34 mouse cellular contexts compared by ENCODE assay signal in the genomic region with DNA sequence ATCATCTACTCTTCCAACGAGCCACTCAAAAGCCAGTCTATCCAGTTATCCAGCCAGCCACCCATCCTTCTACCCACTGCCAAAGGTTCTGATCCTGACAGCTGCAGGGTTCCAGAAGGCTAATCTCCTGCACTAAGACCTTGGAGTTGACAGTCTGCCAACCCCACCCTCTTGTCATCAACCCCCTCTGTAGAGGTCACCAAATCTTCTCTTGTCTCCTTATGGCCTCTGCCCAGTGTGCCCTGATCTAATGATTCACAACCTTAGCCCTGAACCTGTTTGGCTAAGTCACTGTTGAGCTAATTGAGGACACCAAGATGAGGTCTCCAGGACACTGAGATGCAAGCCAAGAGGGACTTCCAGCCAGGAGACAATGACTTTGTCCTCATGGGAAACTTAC. TPM values are rescaled to one million over a fixed set of nuclear protein-coding genes. Genes with fewer than 3 reads are reported as not detected.
A peak's percentile ranks its signal among the peaks of the same experiment; 100 is the strongest.
DNase-seq lines count a peak whose midpoint lies in the region; ATAC-seq lines count a peak whose summit lies in the region.
"Had no signal": no experiment of that assay in that cellular context is flagged by ENCODE, and none has a peak within 500 bp of the region (broad histone marks: within the 10 kb centered on the region; RNA-seq: fewer than 3 reads in every experiment).

No protein-coding gene starts in this region.

- peaks cover 3% of the 10 kb centered on the region; the same call in 1 of the 2 replicates for H3K27me3 ChIP-seq in kidney, embryonic 15.5 days
- H3K27me3 ChIP-seq: embryonic facial prominence, embryonic 12.5 days; hindbrain, embryonic 15.5 days; intestine, embryonic 15.5 days; neural tube, embryonic 12.5 days had no signal

- ATAC-seq in cerebellum, adult (ENCODE audit: insufficient number of reproducible peaks, low FRiP score, low TSS enrichment) = no peak
- no peak for ATAC-seq in kidney, embryonic 15.5 days (replicated peaks; ENCODE audit: low FRiP score)
- peak; percentile 76 for ATAC-seq in erythroid progenitor cell, adult 5-6 weeks (replicated peaks; ENCODE audit: low FRiP score, poor library complexity, severe bottlenecking)
- peak; percentile 70 for ATAC-seq in megakaryocyte-erythroid progenitor cell, adult 5-6 weeks (replicated peaks; ENCODE audit: low FRiP score, low TSS enrichment, poor library complexity, severe bottlenecking)
- ATAC-seq: forebrain, embryonic 14.5 days; intestine, embryonic 15.5 days had no signal

- H3K9ac ChIP-seq in kidney, embryonic 15.5 days = no peak overlapping the region
- H3K9ac ChIP-seq: embryonic facial prominence, embryonic 12.5 days; hindbrain, embryonic 15.5 days; intestine, embryonic 15.5 days; limb, embryonic 15.5 days; lung, embryonic 14.5 days; neural tube, embryonic 12.5 days had no signal

- H3K4me3 ChIP-seq in kidney, embryonic 15.5 days (replicated peaks) = no peak overlapping the region
- H3K4me3 ChIP-seq: embryonic facial prominence, embryonic 12.5 days; hindbrain, embryonic 15.5 days; intestine, embryonic 15.5 days; limb, embryonic 15.5 days; megakaryocyte, embryonic 14.5 days; neural tube, embryonic 12.5 days had no signal

- no peak overlapping the region for H3K4me2 ChIP-seq in kidney, embryonic 15.5 days
- H3K4me2 ChIP-seq: embryonic facial prominence, embryonic 12.5 days; heart, embryonic 11.5 days; hindbrain, embryonic 15.5 days; intestine, embryonic 15.5 days; limb, embryonic 15.5 days; lung, embryonic 14.5 days; neural tube, embryonic 12.5 days had no signal

- no peak overlapping the region for H3K27ac ChIP-seq in kidney, embryonic 15.5 days
- H3K27ac ChIP-seq: embryonic facial prominence, embryonic 12.5 days; hindbrain, embryonic 15.5 days; intestine, embryonic 15.5 days; limb, embryonic 15.5 days; neural tube, embryonic 12.5 days had no signal

- H3K4me1 ChIP-seq in kidney, embryonic 15.5 days = 0 out of 2 replicates have a peak, but pooled peaks cover 4% of the 10 kb centered on the region
- H3K4me1 ChIP-seq: embryonic facial prominence, embryonic 12.5 days; hindbrain, embryonic 15.5 days; limb, embryonic 15.5 days; neural tube, embryonic 12.5 days had no signal

- WGBS in kidney, embryonic 15.5 days = 89% methylated on average over 1 of the region's 1 CpGs

- no peaks in the 10 kb centered on the region for H3K36me3 ChIP-seq in kidney, embryonic 15.5 days
- H3K36me3 ChIP-seq: embryonic facial prominence, embryonic 12.5 days; G1E; hindbrain, embryonic 15.5 days; intestine, embryonic 15.5 days; limb, embryonic 15.5 days; neural tube, embryonic 12.5 days had no signal

- DNase-seq in cerebellum, adult 9-10 months = peak; percentile 61
- peak; percentile 63 for DNase-seq in kidney, adult 9 months
- DNase-seq in embryo, embryonic 11 days = no peak
- DNase-seq: adrenal gland, adult 8-10 months; B cell, adult 2 months; kidney, postnatal 4 days; left cerebral cortex, postnatal 4 days; lung, embryonic 14.5 days; midbrain, embryonic 14.5 days; retina, postnatal 1 day; right cerebral cortex, postnatal 25 days; thymus, postnatal 14 days had no signal

- no peaks in the 10 kb centered on the region for H3K9me3 ChIP-seq in kidney, embryonic 15.5 days (replicated peaks)
- H3K9me3 ChIP-seq: embryonic facial prominence, embryonic 12.5 days; G1E; hindbrain, embryonic 15.5 days; intestine, embryonic 15.5 days; limb, embryonic 15.5 days; neural tube, embryonic 12.5 days had no signal

RNA-seq across cellular contexts. Expression of gene Cabp2, which starts 1.8 kb away (rescaled TPM):
- 0.22 and 0.84 TPM in 2 replicates for polyA plus RNA-seq in kidney, embryonic 15.5 days (2015; fragmentation: Nextera tagmentation; extraction: Ambion mirVana)
- not detected in 2 replicates for total RNA-seq in erythroid progenitor cell, adult 5-6 weeks (2015; ENCODE audit: low replicate concordance)
- not detected in 2 replicates for total RNA-seq in erythroid progenitor cell, adult 5-6 weeks (2017; ENCODE audit: low replicate concordance)
- not detected in 2 replicates for total RNA-seq in megakaryocyte-erythroid progenitor cell, adult 5-6 weeks (2014; fragmentation: Nextera tagmentation)
- total RNA-seq in megakaryocyte-erythroid progenitor cell, adult 5-6 weeks (2017) = not detected in 2 replicates
- total RNA-seq: adrenal gland, adult 8-10 months; CH12.LX; G1E; gastrocnemius, adult 8-10 months; hematopoietic stem cell, adult 5-6 weeks; left cerebral cortex, adult 18-20 months; left cerebral cortex, postnatal 4 days had no signal
- polyA plus RNA-seq: brain, embryonic 14.5 days; erythroblast, embryonic 14.5 days; forebrain, embryonic 14.5 days; G1E; gonadal fat pad, adult 2 months; heart, embryonic 11.5 days; heart, postnatal 0 days; hindbrain, embryonic 15.5 days; limb, embryonic 15.5 days; lung, embryonic 14.5 days; midbrain, embryonic 14.5 days; neural tube, embryonic 12.5 days; stomach, embryonic 14.5 days had no signal

RNA-seq across cellular contexts. Expression of gene Cdk2ap2, which starts 17.4 kb away (rescaled TPM):
- polyA plus RNA-seq in kidney, embryonic 15.5 days (2015; fragmentation: Nextera tagmentation; extraction: Ambion mirVana) = 116 and 117 TPM in 2 replicates
- 118 and 124 TPM in 2 replicates for total RNA-seq in erythroid progenitor cell, adult 5-6 weeks (2015; ENCODE audit: low replicate concordance)
- 17.9 and 36.3 TPM in 2 replicates for total RNA-seq in erythroid progenitor cell, adult 5-6 weeks (2017; ENCODE audit: low replicate concordance)
- 65.1 and 75.8 TPM in 2 replicates for total RNA-seq in megakaryocyte-erythroid progenitor cell, adult 5-6 weeks (2014; fragmentation: Nextera tagmentation)
- total RNA-seq in megakaryocyte-erythroid progenitor cell, adult 5-6 weeks (2017) = 6.7 and 16.1 TPM in 2 replicates

RNA-seq across cellular contexts. Expression of gene Pitpnm1, which starts 20.2 kb away (rescaled TPM):
- 14.0 and 15.8 TPM in 2 replicates for polyA plus RNA-seq in kidney, embryonic 15.5 days (2015; fragmentation: Nextera tagmentation; extraction: Ambion mirVana)
- 56.6 and 67.1 TPM in 2 replicates for total RNA-seq in erythroid progenitor cell, adult 5-6 weeks (2015; ENCODE audit: low replicate concordance)
- 33.9 and 60.9 TPM in 2 replicates for total RNA-seq in erythroid progenitor cell, adult 5-6 weeks (2017; ENCODE audit: low replicate concordance)
- total RNA-seq in megakaryocyte-erythroid progenitor cell, adult 5-6 weeks (2014; fragmentation: Nextera tagmentation) = 42.3 and 44.1 TPM in 2 replicates
- total RNA-seq in megakaryocyte-erythroid progenitor cell, adult 5-6 weeks (2017) = 7.4 and 7.7 TPM in 2 replicates

RNA-seq across cellular contexts. Expression of gene Gstp3, which starts 20.2 kb away (rescaled TPM):
- polyA plus RNA-seq in kidney, embryonic 15.5 days (2015; fragmentation: Nextera tagmentation; extraction: Ambion mirVana) = 0.73 and 1.4 TPM in 2 replicates
- 8.8 and 15.9 TPM in 2 replicates for total RNA-seq in erythroid progenitor cell, adult 5-6 weeks (2015; ENCODE audit: low replicate concordance)
- total RNA-seq in erythroid progenitor cell, adult 5-6 weeks (2017; ENCODE audit: low replicate concordance) = 16.8 and 19.8 TPM in 2 replicates
- 28.5 and 40.7 TPM in 2 replicates for total RNA-seq in megakaryocyte-erythroid progenitor cell, adult 5-6 weeks (2014; fragmentation: Nextera tagmentation)
- total RNA-seq in megakaryocyte-erythroid progenitor cell, adult 5-6 weeks (2017) = 16.4 and 37.6 TPM in 2 replicates
- total RNA-seq: gastrocnemius, adult 8-10 months; left cerebral cortex, adult 18-20 months; left cerebral cortex, postnatal 4 days had no signal
- polyA plus RNA-seq: brain, embryonic 14.5 days; embryonic facial prominence, embryonic 12.5 days; forebrain, embryonic 14.5 days; heart, postnatal 0 days; hindbrain, embryonic 15.5 days; lung, embryonic 14.5 days; midbrain, embryonic 14.5 days; neural tube, embryonic 12.5 days; stomach, embryonic 14.5 days had no signal

RNA-seq across cellular contexts. Expression of gene Gstp2, which starts 33.8 kb away (rescaled TPM):
- polyA plus RNA-seq in kidney, embryonic 15.5 days (2015; fragmentation: Nextera tagmentation; extraction: Ambion mirVana) = 2.4 and 14.9 TPM in 2 replicates
- 3.2 TPM in 1 of 2 replicates, not detected in the other for total RNA-seq in erythroid progenitor cell, adult 5-6 weeks (2015; ENCODE audit: low replicate concordance)
- 3.2 TPM in 1 of 2 replicates, not detected in the other for total RNA-seq in erythroid progenitor cell, adult 5-6 weeks (2017; ENCODE audit: low replicate concordance)
- total RNA-seq in megakaryocyte-erythroid progenitor cell, adult 5-6 weeks (2014; fragmentation: Nextera tagmentation) = not detected in 2 replicates
- not detected in 2 replicates for total RNA-seq in megakaryocyte-erythroid progenitor cell, adult 5-6 weeks (2017)
- total RNA-seq: G1E; hematopoietic stem cell, adult 5-6 weeks had no signal
- polyA plus RNA-seq: erythroblast, embryonic 14.5 days had no signal

Comparison
In these comparisons a context has a peak if more than half of its experiments do, and no peak if none do; other contexts are left out.
1. ATAC-seq: peak in erythroid progenitor cell, adult 5-6 weeks (single experiment) and megakaryocyte-erythroid progenitor cell, adult 5-6 weeks (single experiment); none in cerebellum, adult (single experiment) and kidney, embryonic 15.5 days (single experiment).